Mouse (Mus musculus) cerebellum, adult 9-11 months (tissue): ENCODE measurements around the gene Fam155a.

Experiments
- DNase-seq: peaks from one replicate; pipeline ENCODE4 v3.0.0; 2022

Gene Fam155a

DNA sequence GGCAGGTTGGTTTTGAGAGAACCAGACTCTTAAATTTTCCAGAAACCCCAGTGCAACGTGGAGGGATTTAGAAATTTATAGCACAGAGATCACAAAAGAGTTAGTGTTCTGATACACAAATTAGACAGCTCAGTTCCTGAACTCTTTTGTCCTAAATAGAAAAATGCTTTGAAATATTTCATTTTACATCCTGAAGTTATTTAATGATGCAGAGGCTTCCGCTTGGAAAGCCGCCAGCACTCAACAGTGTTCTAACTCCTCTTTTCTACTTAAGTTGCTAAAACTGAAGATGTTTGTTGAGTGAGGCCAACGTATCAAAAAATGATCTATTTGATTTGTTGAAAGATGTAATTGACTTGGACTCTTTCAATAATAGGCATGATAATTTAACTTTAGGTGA lies 609.4 kb downstream of the Fam155a start:
- DNase-seq = no peak

DNA sequence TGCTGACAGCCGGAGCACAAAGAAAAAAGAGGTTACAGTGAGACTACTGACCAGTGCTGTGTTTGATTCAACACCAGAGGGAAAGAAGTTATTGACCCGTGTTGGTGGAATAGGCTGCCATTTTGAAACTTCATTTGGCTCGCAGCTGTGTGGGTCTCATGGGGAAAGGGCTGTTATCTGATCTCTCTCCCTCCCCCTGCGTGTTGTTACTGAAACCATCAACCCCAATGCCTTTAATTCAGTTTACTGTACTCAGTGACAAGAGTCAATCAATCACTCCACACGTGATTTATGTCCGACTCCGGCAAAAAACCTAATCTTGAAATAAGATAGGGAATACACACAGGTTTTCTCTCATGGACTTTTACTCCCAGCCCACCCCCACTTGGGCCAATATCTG lies 611.6 kb downstream of the Fam155a start:
- no peak for DNase-seq

DNA sequence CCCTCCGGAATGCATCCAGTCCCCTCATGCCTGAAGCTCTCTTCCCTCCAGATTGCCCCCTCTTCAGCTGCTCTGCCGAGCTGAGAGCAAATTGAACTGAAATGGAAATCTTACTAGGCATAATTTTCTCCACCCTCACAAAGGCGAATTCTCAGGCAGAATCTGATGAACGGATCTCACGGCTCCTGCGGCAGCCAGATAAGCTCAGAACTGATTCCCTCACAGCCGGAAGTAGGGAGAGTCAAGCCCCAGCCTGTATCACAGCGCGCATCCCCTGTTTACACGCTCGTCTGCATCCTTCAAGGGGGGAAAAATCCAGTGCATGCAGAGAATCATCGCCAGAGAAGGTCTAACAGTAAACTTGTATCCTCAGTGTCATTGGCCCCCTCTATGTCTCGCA lies 612.3 kb downstream of the Fam155a start:
- no peak for DNase-seq

DNA sequence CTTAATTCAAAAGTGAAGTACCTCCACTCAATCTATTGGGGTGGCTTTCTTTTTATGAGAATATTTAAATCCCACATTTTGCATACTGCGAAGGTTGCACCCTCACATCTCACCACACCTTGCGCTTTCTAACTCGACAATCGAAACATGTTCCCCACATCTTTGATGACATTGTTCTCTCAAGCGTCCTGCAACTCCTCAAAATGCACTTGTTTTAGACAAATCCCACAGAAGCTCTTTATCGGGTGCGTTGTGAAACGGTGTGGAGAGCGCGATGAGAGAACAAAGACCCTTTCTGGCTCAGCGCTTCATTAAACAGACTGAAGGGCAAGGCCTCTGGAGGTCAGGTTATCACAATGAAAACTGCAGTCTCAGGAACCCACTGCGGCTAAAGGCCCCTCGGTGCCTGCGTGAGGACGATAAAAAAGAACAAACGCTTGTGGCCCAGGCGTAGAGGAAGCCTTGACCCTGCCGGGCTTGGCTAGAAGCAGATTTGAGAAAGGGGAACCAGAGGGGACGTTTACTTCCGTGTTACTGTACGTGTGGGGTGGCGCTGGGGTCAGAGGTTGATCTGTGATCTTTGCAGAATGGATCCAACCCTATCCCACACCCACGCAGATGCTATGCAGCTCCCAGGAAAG lies 613.7 kb downstream of the Fam155a start:
- DNase-seq = no peak
